Mouse (Mus musculus): Measurements from ENCODE around the gene Bbs1.

GRCm38 (mm10) chr19:4877785-4878184 is 28.6 kb downstream of the Bbs1 start, which contains the start of gene Actn3:
- no peak for TF ChIP-seq CTCF (IDR thresholded peaks at IDR 0.05; ENCODE audit: insufficient read depth, low read depth, low read length)
- TF ChIP-seq POLR2A (IDR thresholded peaks at IDR 0.05; ENCODE audit: insufficient read depth, low read depth, low read length), result no peak
